Mouse (Mus musculus) testis, adult 2 months (tissue): ENCODE measurements at regions not wholly inside any gene's neighbourhood (a gene's known extent, or its start where the extent isn't known, plus 50 kb on each side); places are given as distances from the start of the nearest gene placed in this dataset.

Source experiments
- CTCF ChIP-seq: fragments of 200-500 bp; IDR thresholded peaks from 2 replicates; pipeline ENCODE4 v1.5.1; 2012; ENCODE audit warnings: low read depth, mild to moderate bottlenecking, inconsistent platforms, low read length, moderate library complexity; ENCODE audit not compliant: control insufficient read depth, insufficient read depth, insufficient replicate concordance
- POLR2A ChIP-seq: fragments of 200-500 bp; IDR thresholded peaks from 2 replicates; pipeline ENCODE4 v1.6.1; 2012; ENCODE audit warnings: low read depth, mild to moderate bottlenecking, inconsistent platforms, low read length, moderate library complexity; ENCODE audit not compliant: control insufficient read depth

GRCm38 (mm10) chr1:166807163-166807945 is 125.7 kb upstream of the Fmo9 start:
- TF ChIP-seq CTCF (no peak), POLR2A (no peak)
